Mouse (Mus musculus) megakaryocyte-erythroid progenitor cell, adult 5-6 weeks (primary cell): ENCODE data around the gene Gramd1b. TPM values are rescaled to one million over a fixed set of nuclear protein-coding genes. Genes with fewer than 3 reads are reported as not detected.
"Not testable (repeated sequence)": the region's sequence is repeated elsewhere in the genome, so short reads cannot be mapped to it uniquely, and the experiment has no call there.

Experiments
- ATAC-seq: replicated peaks from 2 replicates; pipeline ENCODE4 v1.8.0; 2016; ENCODE audit warnings: mild to moderate bottlenecking, inconsistent platforms; ENCODE audit not compliant: severe bottlenecking, poor library complexity, low FRiP score, low TSS enrichment
- total RNA-seq, 2 experiments: library from RNA; stranded (forward) in 1 of 2; stranded (reverse) in 1 of 2; fragments of 200-1000, 215-1000 nt in 1 of 2; fragments of >200 nt in 1 of 2; fragmentation: Nextera tagmentation in 1 of 2; gene quantifications; 2 replicates each; pipeline ENCODE4 v1.2.3; 2014 to 2017

Gene Gramd1b
- total RNA-seq, 2 experiments from 2014 or later: 13.5 to 19.2 TPM

DNA sequence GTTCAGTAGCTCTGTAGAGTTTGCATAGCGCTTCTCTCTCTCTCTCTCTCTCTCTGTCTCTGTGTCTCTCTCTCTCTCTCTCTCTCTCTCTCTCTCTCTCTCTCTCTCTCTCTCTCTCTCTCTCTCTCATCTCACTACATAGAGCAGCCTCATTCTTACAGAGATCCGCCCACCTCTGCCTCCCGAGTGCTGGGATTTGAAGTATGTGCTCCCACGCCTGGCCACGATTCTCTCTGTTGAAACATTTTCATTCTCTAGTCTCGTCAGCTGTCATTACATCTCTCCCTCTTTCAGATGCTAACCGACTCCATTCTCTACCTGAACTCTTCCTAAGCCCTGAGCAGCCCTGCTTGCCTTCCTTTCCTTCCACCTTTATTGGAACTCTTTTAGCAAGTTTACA is 9.0 kb downstream of the Gramd1b start:
- ATAC-seq: no peak

DNA sequence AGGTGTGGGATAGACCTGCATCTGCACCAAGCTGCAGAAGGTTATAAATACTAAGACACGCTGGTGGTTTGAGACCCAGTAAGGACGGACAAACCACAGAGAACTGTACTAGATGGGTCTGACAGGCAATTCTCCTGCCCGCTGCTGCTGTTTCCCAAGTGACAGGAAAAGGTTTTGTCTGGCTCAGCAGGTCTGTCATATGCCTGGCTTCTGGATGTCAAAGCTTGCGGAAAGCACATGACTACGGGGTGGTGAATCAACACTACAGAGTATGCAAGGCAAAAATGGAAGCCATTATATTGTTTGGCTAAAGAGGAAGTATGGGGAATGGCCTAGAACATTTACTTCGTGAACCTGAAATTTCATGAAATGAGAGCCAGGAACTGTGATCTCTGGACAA is 10.1 kb downstream of the Gramd1b start:
- no peak for ATAC-seq

GRCm38 (mm10) chr9:40519294-40519693 is 11.9 kb downstream of the Gramd1b start:
- no peak for ATAC-seq

DNA sequence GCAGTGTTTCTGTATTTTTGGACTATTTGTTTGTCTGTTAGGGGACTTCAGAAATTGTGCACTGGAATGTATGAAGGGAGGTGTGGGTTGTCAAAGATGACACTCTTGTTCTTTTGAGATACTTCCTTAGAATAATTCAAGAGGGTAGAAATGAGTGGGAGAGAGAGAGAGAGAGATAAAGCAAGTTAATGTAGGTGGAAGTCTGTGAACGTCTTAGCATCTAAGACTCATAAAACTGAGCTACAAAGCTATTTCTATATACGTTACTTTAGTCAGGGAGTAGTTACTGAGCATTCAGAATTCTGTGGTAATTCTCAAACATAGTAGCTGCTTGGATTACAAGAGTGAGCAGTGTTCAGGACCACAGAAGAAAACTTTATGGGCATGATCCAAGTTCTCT is 19.2 kb downstream of the Gramd1b start:
- no peak for ATAC-seq

GRCm38 (mm10) chr9:40509479-40509878 is 21.7 kb downstream of the Gramd1b start:
- ATAC-seq: no peak

- ATAC-seq: no peak
Observed at GRCm38 (mm10) chr9:40506576-40506975, 24.6 kb downstream of the Gramd1b start.

GRCm38 (mm10) chr9:40505471-40506312 is 25.5 kb downstream of the Gramd1b start:
- no peak for ATAC-seq

GRCm38 (mm10) chr9:40504886-40505285 is 26.3 kb downstream of the Gramd1b start:
- no peak for ATAC-seq

DNA sequence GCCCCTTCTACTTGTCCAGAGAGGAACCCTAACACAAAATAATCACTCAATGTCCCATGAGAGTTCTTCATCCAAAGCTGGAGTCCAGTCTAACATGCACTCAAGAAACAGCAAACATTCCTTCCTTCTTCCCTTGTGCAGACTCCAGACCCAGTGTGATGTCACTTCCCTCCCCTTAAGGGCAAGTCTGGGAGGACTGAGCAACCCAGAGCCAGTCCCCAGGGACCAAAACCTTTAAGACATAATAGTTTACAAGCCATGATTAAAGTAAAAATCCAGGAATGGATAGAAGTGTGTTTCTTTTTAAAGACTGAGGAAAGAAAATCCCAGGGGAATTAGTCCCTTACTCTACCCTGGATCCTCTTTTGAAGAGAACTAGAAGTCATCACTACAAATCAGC is 30.5 kb downstream of the Gramd1b start:
- ATAC-seq: no peak

GRCm38 (mm10) chr9:40482351-40483084 is 48.7 kb downstream of the Gramd1b start:
- ATAC-seq: not testable (repeated sequence)

GRCm38 (mm10) chr9:40481271-40481670 is 49.9 kb downstream of the Gramd1b start:
- ATAC-seq: no peak

DNA sequence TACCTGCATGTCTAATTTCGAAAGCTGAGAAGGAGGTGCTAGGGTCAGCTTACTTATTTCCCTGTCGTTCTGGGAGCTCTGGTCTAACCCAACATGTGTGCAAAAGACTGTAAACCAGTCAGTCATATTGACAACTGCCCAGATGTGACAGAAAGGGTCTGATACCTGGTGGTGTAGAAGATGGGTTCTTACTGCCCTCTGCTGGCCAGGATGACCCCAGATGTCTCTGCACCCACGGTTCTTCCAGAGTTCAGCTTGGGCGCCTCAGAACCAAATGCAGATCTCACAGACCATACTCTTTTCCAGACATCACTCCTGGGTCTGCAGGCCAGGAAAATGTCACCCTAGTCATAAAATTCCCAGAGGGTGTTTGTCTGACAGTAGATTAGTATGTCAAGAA is 51.9 kb downstream of the Gramd1b start:
- ATAC-seq: peak; percentile 94

DNA sequence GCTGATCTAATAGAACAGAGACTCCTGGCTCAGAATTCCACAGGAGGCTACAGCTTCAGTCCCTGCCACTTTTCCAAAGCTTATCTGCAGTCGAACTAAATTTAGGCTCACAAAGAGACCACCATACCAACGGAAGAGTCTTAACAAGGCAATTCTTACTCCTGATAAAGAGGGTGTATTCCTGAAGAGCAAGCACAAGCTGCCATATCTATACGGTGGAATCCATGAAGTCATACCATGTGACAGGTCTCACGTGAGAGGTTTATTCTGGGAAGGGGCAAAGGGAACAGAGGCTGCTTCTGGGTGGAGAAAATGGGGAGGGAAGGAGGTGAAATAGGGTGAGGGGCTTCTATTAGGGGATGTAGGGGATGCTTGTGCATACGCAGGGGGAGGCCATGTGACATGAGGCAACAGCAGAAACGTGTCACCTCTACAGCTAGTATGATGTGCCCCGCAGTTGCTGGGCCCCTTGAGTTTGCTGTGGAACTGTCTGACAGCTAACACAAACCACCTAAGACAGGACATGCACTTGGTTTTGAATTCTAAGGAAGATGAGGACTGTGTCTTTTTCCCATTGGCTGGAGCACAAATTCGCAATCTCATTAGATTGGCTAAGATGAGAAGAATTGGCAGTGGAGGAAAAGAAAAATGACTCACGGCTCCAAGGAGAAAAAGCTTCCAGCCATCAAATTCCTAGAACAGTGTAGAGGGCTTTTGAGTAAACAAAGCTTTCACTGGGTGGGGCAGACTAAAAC is 52.9 kb downstream of the Gramd1b start:
- ATAC-seq: no peak

DNA sequence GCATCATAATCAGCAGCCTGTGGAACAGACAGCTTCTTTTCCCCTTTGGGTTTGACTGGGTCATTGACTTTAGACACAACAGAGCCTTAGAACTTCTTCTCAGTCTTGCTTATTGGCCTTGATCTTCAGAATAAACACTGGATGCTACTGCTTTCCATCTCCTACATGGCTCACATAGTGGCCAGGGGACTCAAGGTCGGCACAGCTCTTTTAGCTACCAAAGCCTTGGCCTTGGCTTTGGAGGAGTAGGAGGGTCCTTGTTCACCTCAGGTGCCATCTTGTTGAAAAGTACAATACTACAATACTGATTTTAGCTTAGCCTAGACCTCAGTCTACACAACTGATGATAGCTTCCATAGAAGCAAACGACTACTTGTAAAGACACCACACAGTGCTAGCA is 53.6 kb downstream of the Gramd1b start:
- ATAC-seq: no peak

- ATAC-seq: no peak
Observed at GRCm38 (mm10) chr9:40476098-40476497, 55.1 kb downstream of the Gramd1b start.

- ATAC-seq: no peak
Observed at GRCm38 (mm10) chr9:40472961-40473510, 58.1 kb downstream of the Gramd1b start.

GRCm38 (mm10) chr9:40469403-40470137 is 61.6 kb downstream of the Gramd1b start:
- ATAC-seq: no peak

- no peak for ATAC-seq
Observed at GRCm38 (mm10) chr9:40466782-40467181, 64.4 kb downstream of the Gramd1b start.

DNA sequence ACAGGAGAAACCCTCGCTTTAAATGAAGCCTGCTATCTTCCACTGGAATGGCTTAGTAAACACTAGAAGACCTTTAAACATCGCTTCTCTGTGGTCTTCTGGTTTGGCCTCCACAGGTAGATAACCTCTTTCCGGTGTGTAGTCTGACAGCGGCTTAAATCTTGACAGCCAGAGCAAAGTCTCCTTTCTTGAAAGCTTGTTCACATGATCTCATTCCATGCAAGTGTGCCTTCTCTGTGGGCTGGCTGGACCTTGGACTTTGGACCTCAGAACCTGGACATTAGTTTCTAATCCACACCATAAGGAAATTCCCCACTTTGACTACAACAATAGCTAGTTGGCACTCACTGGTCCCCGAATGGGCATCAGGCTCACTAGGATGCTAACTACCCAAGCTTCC is 65.6 kb downstream of the Gramd1b start:
- no peak for ATAC-seq
